Mouse (Mus musculus): ENCODE results near the gene Gm3238. TPM values are rescaled to one million over a fixed set of nuclear protein-coding genes. Genes with fewer than 3 reads are reported as not detected.
"Not testable (repeated sequence)": the region's sequence is repeated elsewhere in the genome, so short reads cannot be mapped to it uniquely, and the experiment has no call there.

The Gm3238 gene
- not detected in 2 replicates for polyA plus RNA-seq (2014; fragmentation: Nextera tagmentation; extraction: Ambion mirVana)

DNA sequence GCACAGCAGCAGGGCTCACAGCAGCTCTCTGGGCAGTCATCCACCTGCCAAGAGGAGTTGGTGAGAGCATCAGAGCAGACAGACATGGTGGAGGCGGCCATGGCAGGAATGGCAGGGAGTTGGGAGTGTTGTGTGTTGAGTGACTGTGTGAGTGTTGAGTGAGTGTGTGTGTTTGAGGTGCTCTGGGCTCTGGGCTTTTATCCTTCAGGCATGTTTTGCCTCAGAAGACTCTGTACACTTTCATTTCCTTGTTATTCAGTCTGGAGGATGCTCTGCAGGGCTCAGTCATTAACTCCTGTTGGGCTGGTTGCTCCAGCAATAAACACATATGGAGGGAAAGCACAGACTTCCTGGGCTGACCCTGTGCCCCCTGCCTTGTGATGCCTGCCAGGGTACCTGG, at the start of gene Gm3238:
TSS of gene Gm3238 (minus strand) at position 101 of the 400 bp plus-strand sequence.
- 50% methylated on average over 1 of the region's 1 CpGs for WGBS (ENCODE audit: insufficient replicate concordance)

GRCm38 (mm10) chr10:77819203-77819602, 48.1 kb upstream of the Gm3238 start:
- Histone ChIP-seq H3K4me3 (ENCODE audit: low read depth, low read length) (no peak overlapping the region), H3K4me1 (ENCODE audit: control insufficient read depth, insufficient read depth, low read length) (no peaks in the 10 kb centered on the region), H3K27ac (ENCODE audit: low read depth, low read length) (no peak overlapping the region), H3K9ac (ENCODE audit: low read depth, low read length) (no peak overlapping the region), H3K36me3 (ENCODE audit: control insufficient read depth, insufficient read depth, low read length) (no peaks in the 10 kb centered on the region), H3K27me3 (ENCODE audit: control insufficient read depth, insufficient read depth, low read length) (no peaks in the 10 kb centered on the region), H3K4me2 (no peak overlapping the region), H3K9me3 (replicated peaks; ENCODE audit: control insufficient read depth, low read length) (no peaks in the 10 kb centered on the region; the same call in 1 of the 2 replicates)
- WGBS (ENCODE audit: insufficient replicate concordance), result 36% methylated on average over 4 of the region's 4 CpGs
- no peak for ATAC-seq (replicated peaks; ENCODE audit: insufficient number of reproducible peaks, low FRiP score, low TSS enrichment)

More for the DNA sequence above, at the start of gene Gm3238:
- H3K4me2 ChIP-seq; H3K36me3 ChIP-seq (ENCODE audit: control insufficient read depth, insufficient read depth, low read length); H3K4me3 ChIP-seq (ENCODE audit: low read depth, low read length); H3K27ac ChIP-seq (ENCODE audit: low read depth, low read length); H3K9me3 ChIP-seq (replicated peaks; ENCODE audit: control insufficient read depth, low read length); H3K27me3 ChIP-seq (ENCODE audit: control insufficient read depth, insufficient read depth, low read length); H3K4me1 ChIP-seq (ENCODE audit: control insufficient read depth, insufficient read depth, low read length); H3K9ac ChIP-seq (ENCODE audit: low read depth, low read length); ATAC-seq (replicated peaks; ENCODE audit: insufficient number of reproducible peaks, low FRiP score, low TSS enrichment): not testable (repeated sequence)

DNA sequence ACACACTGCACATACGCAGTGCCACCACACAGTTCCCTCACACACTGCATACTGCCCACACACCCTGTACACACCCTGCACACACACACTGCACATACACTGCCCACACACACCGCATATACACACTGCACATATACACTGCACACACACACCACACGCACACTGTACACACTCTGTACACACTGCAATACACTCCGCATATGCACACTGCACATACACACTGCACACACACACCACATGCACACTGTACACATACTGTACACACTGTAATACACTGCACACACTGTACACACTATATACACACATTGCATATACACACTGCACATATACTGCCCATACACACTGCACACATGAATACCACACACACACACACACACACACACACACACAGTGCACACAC, 47.4 kb upstream of the Gm3238 start:
- Histone ChIP-seq H3K4me3 (ENCODE audit: low read depth, low read length) (no peak overlapping the region), H3K27me3 (ENCODE audit: control insufficient read depth, insufficient read depth, low read length) (no peaks in the 10 kb centered on the region), H3K27ac (ENCODE audit: low read depth, low read length) (no peak overlapping the region), H3K9me3 (replicated peaks; ENCODE audit: control insufficient read depth, low read length) (no peaks in the 10 kb centered on the region), H3K4me1 (ENCODE audit: control insufficient read depth, insufficient read depth, low read length) (no peaks in the 10 kb centered on the region), H3K36me3 (ENCODE audit: control insufficient read depth, insufficient read depth, low read length) (no peaks in the 10 kb centered on the region), H3K4me2 (no peak overlapping the region), H3K9ac (ENCODE audit: low read depth, low read length) (no peak overlapping the region)
- WGBS (ENCODE audit: insufficient replicate concordance), result 94% methylated on average over 4 of the region's 4 CpGs
- ATAC-seq (replicated peaks; ENCODE audit: insufficient number of reproducible peaks, low FRiP score, low TSS enrichment), result no peak

- no peak for ATAC-seq (replicated peaks; ENCODE audit: insufficient number of reproducible peaks, low FRiP score, low TSS enrichment)
- no peaks in the 10 kb centered on the region for H3K4me1 ChIP-seq (ENCODE audit: control insufficient read depth, insufficient read depth, low read length)
- H3K27ac ChIP-seq (ENCODE audit: low read depth, low read length), result no peak overlapping the region
- no peaks in the 10 kb centered on the region for H3K9me3 ChIP-seq (replicated peaks; ENCODE audit: control insufficient read depth, low read length)
- H3K36me3 ChIP-seq (ENCODE audit: control insufficient read depth, insufficient read depth, low read length), result no peaks in the 10 kb centered on the region
- H3K4me2 ChIP-seq, result no peak overlapping the region
- H3K9ac ChIP-seq (ENCODE audit: low read depth, low read length), result no peak overlapping the region
- no peak overlapping the region for H3K4me3 ChIP-seq (ENCODE audit: low read depth, low read length)
- no peaks in the 10 kb centered on the region for H3K27me3 ChIP-seq (ENCODE audit: control insufficient read depth, insufficient read depth, low read length)
- WGBS (ENCODE audit: insufficient replicate concordance), result 24% methylated on average over 5 of the region's 5 CpGs
Observed at GRCm38 (mm10) chr10:77815514-77815913, 44.4 kb upstream of the Gm3238 start.

DNA sequence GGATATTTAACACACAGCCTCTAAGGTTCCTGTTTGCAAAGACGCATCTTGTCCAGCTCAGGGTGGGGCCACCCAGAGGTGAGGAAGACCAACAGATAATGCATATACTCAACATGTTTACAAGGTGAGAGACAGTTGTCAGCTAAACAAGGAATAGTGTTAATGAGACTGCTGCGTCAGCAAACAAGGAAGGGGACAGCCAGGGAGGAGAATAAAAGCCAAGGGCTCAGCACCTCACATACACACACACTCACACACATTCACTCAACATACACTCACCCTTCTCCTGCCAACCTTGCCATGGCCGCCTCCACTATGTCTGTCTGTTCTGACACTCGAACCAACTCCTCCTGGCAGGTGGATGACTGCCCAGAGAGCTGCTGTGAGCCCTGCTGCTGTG, 43.3 kb upstream of the Gm3238 start, which contains the start of gene Gm2696:
TSS of gene Gm2696 (plus strand) at position 301 of the 400 bp plus-strand sequence.
- Histone ChIP-seq H3K4me1 (ENCODE audit: control insufficient read depth, insufficient read depth, low read length) (no peaks in the 10 kb centered on the region), H3K4me2 (no peak within 1 kb of the TSS), H3K27ac (ENCODE audit: low read depth, low read length) (no peak within 1 kb of the TSS), H3K36me3 (ENCODE audit: control insufficient read depth, insufficient read depth, low read length) (no peaks in the 10 kb centered on the region), H3K9ac (ENCODE audit: low read depth, low read length) (no peak within 1 kb of the TSS), H3K27me3 (ENCODE audit: control insufficient read depth, insufficient read depth, low read length) (no peaks in the 10 kb centered on the region), H3K9me3 (replicated peaks; ENCODE audit: control insufficient read depth, low read length) (no peaks in the 10 kb centered on the region), H3K4me3 (ENCODE audit: low read depth, low read length) (no peak within 1 kb of the TSS)
- 29% methylated on average over 4 of the region's 4 CpGs for WGBS (ENCODE audit: insufficient replicate concordance)
- ATAC-seq (replicated peaks; ENCODE audit: insufficient number of reproducible peaks, low FRiP score, low TSS enrichment), result no peak

GRCm38 (mm10) chr10:77811743-77812142, 40.6 kb upstream of the Gm3238 start, which contains the start of gene Gm9507:
Gene Gm9507, minus strand, starts transcription at chr10:77811843.
- Histone ChIP-seq H3K4me3 (ENCODE audit: low read depth, low read length) (no peak within 1 kb of the TSS), H3K9me3 (replicated peaks; ENCODE audit: control insufficient read depth, low read length) (no peaks in the 10 kb centered on the region), H3K9ac (ENCODE audit: low read depth, low read length) (no peak within 1 kb of the TSS), H3K27ac (ENCODE audit: low read depth, low read length) (no peak within 1 kb of the TSS), H3K36me3 (ENCODE audit: control insufficient read depth, insufficient read depth, low read length) (no peaks in the 10 kb centered on the region), H3K4me2 (no peak within 1 kb of the TSS), H3K27me3 (ENCODE audit: control insufficient read depth, insufficient read depth, low read length) (no peaks in the 10 kb centered on the region), H3K4me1 (ENCODE audit: control insufficient read depth, insufficient read depth, low read length) (no peaks in the 10 kb centered on the region)
- ATAC-seq (replicated peaks; ENCODE audit: insufficient number of reproducible peaks, low FRiP score, low TSS enrichment), result no peak
- WGBS (ENCODE audit: insufficient replicate concordance), result 58% methylated on average over 5 of the region's 5 CpGs

GRCm38 (mm10) chr10:77804095-77804494, 33.0 kb upstream of the Gm3238 start:
- no peak for ATAC-seq (replicated peaks; ENCODE audit: insufficient number of reproducible peaks, low FRiP score, low TSS enrichment)
- Histone ChIP-seq H3K27me3 (ENCODE audit: control insufficient read depth, insufficient read depth, low read length) (no peaks in the 10 kb centered on the region), H3K9me3 (replicated peaks; ENCODE audit: control insufficient read depth, low read length) (no peaks in the 10 kb centered on the region), H3K4me3 (ENCODE audit: low read depth, low read length) (no peak overlapping the region), H3K4me1 (ENCODE audit: control insufficient read depth, insufficient read depth, low read length) (no peaks in the 10 kb centered on the region), H3K27ac (ENCODE audit: low read depth, low read length) (no peak overlapping the region), H3K9ac (ENCODE audit: low read depth, low read length) (no peak overlapping the region), H3K4me2 (no peak overlapping the region), H3K36me3 (ENCODE audit: control insufficient read depth, insufficient read depth, low read length) (no peaks in the 10 kb centered on the region)
- WGBS (ENCODE audit: insufficient replicate concordance), result 63% methylated on average over 3 of the region's 3 CpGs

GRCm38 (mm10) chr10:77798921-77799508, 27.9 kb upstream of the Gm3238 start, which contains the start of gene Gm19668:
Gene Gm19668, minus strand, starts transcription at chr10:77799133.
- Histone ChIP-seq H3K27me3 (ENCODE audit: control insufficient read depth, insufficient read depth, low read length) (no peaks in the 10 kb centered on the region), H3K4me3 (ENCODE audit: low read depth, low read length) (no peak within 1 kb of the TSS), H3K9me3 (replicated peaks; ENCODE audit: control insufficient read depth, low read length) (no peaks in the 10 kb centered on the region), H3K36me3 (ENCODE audit: control insufficient read depth, insufficient read depth, low read length) (no peaks in the 10 kb centered on the region), H3K9ac (ENCODE audit: low read depth, low read length) (no peak within 1 kb of the TSS), H3K4me2 (no peak within 1 kb of the TSS), H3K4me1 (ENCODE audit: control insufficient read depth, insufficient read depth, low read length) (peaks cover 10% of the 10 kb centered on the region), H3K27ac (ENCODE audit: low read depth, low read length) (no peak within 1 kb of the TSS)
- ATAC-seq (replicated peaks; ENCODE audit: insufficient number of reproducible peaks, low FRiP score, low TSS enrichment), result no peak
- WGBS (ENCODE audit: insufficient replicate concordance), result 49% methylated on average over 8 of the region's 8 CpGs

Measured in heart, embryonic 11.5 days (tissue).